Mouse (Mus musculus) bone marrow, adult 2 months (tissue): ENCODE measurements around the gene Ptpn21.

Experiments
- CTCF ChIP-seq: fragments of 200-500 bp; IDR thresholded peaks from 2 replicates; pipeline ENCODE4 v1.5.1; 2011; ENCODE audit warnings: low read length, control low read depth; ENCODE audit not compliant: control insufficient read depth, insufficient read depth
- POLR2A ChIP-seq: fragments of 200-500 bp; IDR thresholded peaks from 2 replicates; pipeline ENCODE4 v1.6.1; 2011; ENCODE audit warnings: low read depth, mild to moderate bottlenecking, control low read depth, low read length, borderline replicate concordance; ENCODE audit not compliant: control insufficient read depth

DNA sequence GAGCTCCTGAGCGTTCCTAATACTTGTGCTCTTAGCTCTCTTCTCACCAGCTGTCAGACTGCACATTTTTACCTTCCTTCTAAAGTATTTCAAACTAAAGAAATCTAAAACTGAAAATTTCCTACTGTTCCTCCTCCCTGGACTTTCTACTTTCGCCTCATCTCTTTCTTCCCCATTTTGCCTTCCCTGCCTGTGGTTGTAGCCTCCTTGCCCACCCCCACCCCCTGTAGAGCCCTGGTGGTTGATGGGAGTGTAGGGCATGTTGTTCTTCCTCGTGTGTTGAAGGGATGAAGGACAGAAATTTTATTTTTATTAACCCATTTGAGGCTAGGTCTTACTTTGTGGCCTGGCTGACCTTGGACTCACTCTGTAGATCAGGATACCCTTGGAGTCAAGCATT, 40.3 kb upstream of the Ptpn21 start:
- TF ChIP-seq CTCF (no peak), POLR2A (no peak)
